Mouse (Mus musculus) liver, embryonic 14.5 days (tissue): ENCODE data around the gene Pde6d. TPM values are rescaled to one million over a fixed set of nuclear protein-coding genes. Genes with fewer than 3 reads are reported as not detected.

ENCODE experiments used
- ATAC-seq: fragments of 200-750 bp; cut with Nextera tagmentation; 2 replicates; pipeline ENCODE4 v1.8.0; 2017; ENCODE audit warnings: moderate number of reproducible peaks, mild to moderate bottlenecking, moderate library complexity; ENCODE audit not compliant: insufficient read depth
- DNase-seq, 3 experiments: peaks; one replicate each; pipeline ENCODE4 v3.0.0-alpha.2; 2012 to 2013; ENCODE audit warnings: low read depth in 3 of 3, low spot score in 3 of 3
- H3K27ac ChIP-seq: fragments of 300-500 bp; sonication (generic); 2 replicates; pipeline ENCODE4 v1.5.1; 2014; ENCODE audit warnings: moderate library complexity, mild to moderate bottlenecking, control low read depth, inconsistent platforms
- H3K27me3 ChIP-seq: fragments of 300-500 bp; sonication (generic); 2 replicates; pipeline ENCODE4 v1.6.1; 2014; ENCODE audit warnings: mild to moderate bottlenecking, low read length, moderate library complexity; ENCODE audit not compliant: control insufficient read depth, insufficient read depth
- H3K36me3 ChIP-seq: fragments of 300-500 bp; sonication (generic); replicated peaks from 2 replicates; pipeline ENCODE4 v1.6.1; 2014; ENCODE audit warnings: low read depth; ENCODE audit not compliant: control insufficient read depth, insufficient read depth
- H3K4me1 ChIP-seq, 2 experiments: fragments of 200-500 bp in 1 of 2; fragments of 300-500 bp in 1 of 2; sonication (generic) in 1 of 2; replicated peaks; 2 replicates each; pipeline ENCODE4 v1.6.1; 2012 to 2014; ENCODE audit warnings: antibody characterized with exemption in 1 of 2, inconsistent platforms in 1 of 2, low read length in 1 of 2; ENCODE audit not compliant: control insufficient read depth in 2 of 2, insufficient read depth in 2 of 2
- H3K4me2 ChIP-seq: fragments of 300-500 bp; sonication (generic); 2 replicates; pipeline ENCODE4 v1.6.1; 2014; ENCODE audit warnings: low read depth, mild to moderate bottlenecking, control low read depth, moderate library complexity
- H3K4me3 ChIP-seq, 2 experiments: fragments of 200-500 bp in 1 of 2; fragments of 300-500 bp in 1 of 2; sonication (generic) in 1 of 2; 2 replicates each; pipeline ENCODE4 v1.5.1; 2012 to 2014; ENCODE audit warnings: low read depth in 2 of 2, low read length in 2 of 2, mild to moderate bottlenecking in 2 of 2, control low read depth in 1 of 2, inconsistent platforms in 1 of 2, moderate library complexity in 1 of 2; ENCODE audit not compliant: insufficient read depth in 1 of 2
- H3K9ac ChIP-seq: fragments of 300-500 bp; sonication (generic); replicated peaks from 2 replicates; pipeline ENCODE4 v1.6.1; 2014; ENCODE audit warnings: mild to moderate bottlenecking, control low read depth, moderate library complexity
- H3K9me3 ChIP-seq: fragments of 300-500 bp; sonication (generic); 2 replicates; pipeline ENCODE4 v1.6.1; 2016; ENCODE audit warnings: low read length, mixed read lengths; ENCODE audit not compliant: control insufficient read depth
- CTCF ChIP-seq: IDR thresholded peaks from 2 replicates; pipeline ENCODE4 v1.5.1; 2016; ENCODE audit warnings: antibody characterized with exemption, low read depth, control low read depth
- EP300 ChIP-seq: IDR thresholded peaks from 2 replicates; pipeline ENCODE4 v1.6.1; 2016; ENCODE audit warnings: antibody characterized with exemption, low read depth
- WGBS: fragments of 180-500 bp; shearing (Covaris S2); extraction: QIAGEN DNeasy Blood & Tissue Kit; methylation state at CpG from one replicate; pipeline ENCODE4 v1.1.7; 2014; ENCODE audit not compliant: insufficient replicate concordance; 5-methylcytosine and 5-hydroxymethylcytosine counted together
- polyA plus RNA-seq, 2 experiments: library from polyadenylated mRNA; depleted of rRNA in 1 of 2; stranded (reverse) in 1 of 2; unstranded in 1 of 2; fragments of >200 nt; fragmentation: Nextera tagmentation in 1 of 2; extraction: Ambion mirVana in 1 of 2; gene quantifications; 2 replicates each; pipeline versions ENCODE4 v1.2.1 to v1.2.3; 2012 to 2014

The Pde6d gene
- polyA plus RNA-seq, 2 experiments = 20.0 to 23.6 TPM

- Histone ChIP-seq H3K27me3 (no peaks in the 10 kb centered on the region), H3K27ac (peak overlapping the region; percentile 97), H3K4me3 (peak overlapping the region; percentile 71 to 100), H3K4me2 (peak overlapping the region; percentile 100), H3K9ac (peak overlapping the region; percentile 94), H3K9me3 (no peaks in the 10 kb centered on the region), H3K4me1 (peaks cover 20 to 28% of the 10 kb centered on the region in 2 experiments), H3K36me3 (peaks cover 15% of the 10 kb centered on the region)
- TF ChIP-seq EP300 (peak; percentile 35), CTCF (peak; percentile 100)
- ATAC-seq = peak; percentile 63
- peak; percentile 98 to 99 (median 99) for DNase-seq
- 3% methylated on average over 53 of the region's 53 CpGs for WGBS
Observed at GRCm38 (mm10) chr1:86524619-86525498, 57.6 kb downstream of the Pde6d start.

GRCm38 (mm10) chr1:86523776-86524618, 58.4 kb downstream of the Pde6d start:
- H3K27ac ChIP-seq = peak overlapping the region; percentile 91
- DNase-seq (peak; percentile 60 to 73 (median 67)), ATAC-seq (peak; percentile 4; the same call in 1 of the 2 replicates)
- peaks cover 17 to 20% of the 10 kb centered on the region in 2 experiments for H3K4me1 ChIP-seq
- WGBS = 37% methylated on average over 8 of the region's 8 CpGs
- peak overlapping the region; percentile 71 for H3K9ac ChIP-seq
- TF ChIP-seq EP300 (peak; percentile 66), CTCF (no peak)
- no peaks in the 10 kb centered on the region for H3K27me3 ChIP-seq
- peaks cover 6% of the 10 kb centered on the region for H3K36me3 ChIP-seq
- H3K4me3 ChIP-seq = no peak overlapping the region
- H3K9me3 ChIP-seq = no peaks in the 10 kb centered on the region
- peak overlapping the region; percentile 100 for H3K4me2 ChIP-seq

GRCm38 (mm10) chr1:86522286-86522871, 60.0 kb downstream of the Pde6d start:
- TF ChIP-seq EP300 (no peak), CTCF (no peak)
- Histone ChIP-seq H3K27ac (no peak overlapping the region), H3K4me1 (peaks cover 16% of the 10 kb centered on the region in 2 experiments), H3K9ac (no peak overlapping the region), H3K4me2 (no peak overlapping the region), H3K9me3 (no peaks in the 10 kb centered on the region), H3K36me3 (no peaks in the 10 kb centered on the region), H3K27me3 (no peaks in the 10 kb centered on the region), H3K4me3 (no peak overlapping the region)
- ATAC-seq = no peak
- no peak for DNase-seq
- 66% methylated on average over 7 of the region's 7 CpGs for WGBS

GRCm38 (mm10) chr1:86520361-86520760, 62.1 kb downstream of the Pde6d start:
- Histone ChIP-seq H3K27me3 (no peaks in the 10 kb centered on the region), H3K9ac (no peak overlapping the region), H3K4me1 (peaks cover 16% of the 10 kb centered on the region in 2 experiments), H3K4me3 (no peak overlapping the region), H3K27ac (no peak overlapping the region), H3K9me3 (no peaks in the 10 kb centered on the region), H3K36me3 (no peaks in the 10 kb centered on the region), H3K4me2 (no peak overlapping the region)
- TF ChIP-seq EP300 (no peak), CTCF (peak; percentile 82)
- no peak for ATAC-seq
- DNase-seq = no peak
- WGBS = 34% methylated on average over 7 of the region's 7 CpGs
